Mouse (Mus musculus) midbrain, embryonic 16.5 days (tissue): ENCODE measurements around the gene A130010J15Rik. TPM values are rescaled to one million over a fixed set of nuclear protein-coding genes. Genes with fewer than 3 reads are reported as not detected.

Experiments used
- ATAC-seq: fragments of 200-750 bp; cut with Nextera tagmentation; 2 replicates; pipeline ENCODE4 v1.8.0; 2017; ENCODE audit warnings: moderate TSS enrichment
- H3K27ac ChIP-seq: fragments of 300-500 bp; sonication (generic); 2 replicates; pipeline ENCODE4 v1.5.1; 2014; ENCODE audit warnings: mild to moderate bottlenecking, low read length, mixed read lengths
- H3K27me3 ChIP-seq: fragments of 300-500 bp; sonication (generic); 2 replicates; pipeline ENCODE4 v1.6.1; 2014; ENCODE audit warnings: low read depth, low read length, mixed read lengths; ENCODE audit not compliant: control insufficient read depth, insufficient read depth
- H3K36me3 ChIP-seq: fragments of 300-500 bp; sonication (generic); 2 replicates; pipeline ENCODE4 v1.6.1; 2014; ENCODE audit warnings: mild to moderate bottlenecking, low read length, moderate library complexity, mixed read lengths; ENCODE audit not compliant: control insufficient read depth, insufficient read depth
- H3K4me1 ChIP-seq: fragments of 300-500 bp; sonication (generic); 2 replicates; pipeline ENCODE4 v1.6.1; 2014; ENCODE audit warnings: mild to moderate bottlenecking, low read length, mixed read lengths; ENCODE audit not compliant: control insufficient read depth, insufficient read depth
- H3K4me2 ChIP-seq: fragments of 300-500 bp; sonication (generic); 2 replicates; pipeline ENCODE4 v1.6.1; 2014; ENCODE audit warnings: mild to moderate bottlenecking, low read length, mixed read lengths
- H3K4me3 ChIP-seq: fragments of 300-500 bp; sonication (generic); 2 replicates; pipeline ENCODE4 v1.5.1; 2014; ENCODE audit warnings: low read depth, mild to moderate bottlenecking, low read length, moderate library complexity, mixed read lengths
- H3K9ac ChIP-seq: fragments of 300-500 bp; sonication (generic); 2 replicates; pipeline ENCODE4 v1.6.1; 2014; ENCODE audit warnings: low read depth, low read length, mixed read lengths
- H3K9me3 ChIP-seq: fragments of 300-500 bp; sonication (generic); replicated peaks from 2 replicates; pipeline ENCODE4 v1.6.1; 2014; ENCODE audit warnings: mild to moderate bottlenecking, low read length, mixed read lengths; ENCODE audit not compliant: control insufficient read depth, poor library complexity, severe bottlenecking
- WGBS: fragments of 180-500 bp; shearing (Covaris S2); extraction: QIAGEN DNeasy Blood & Tissue Kit; methylation state at CpG from one replicate; pipeline ENCODE4 v1.1.7; 2014; 5-methylcytosine and 5-hydroxymethylcytosine counted together
- polyA plus RNA-seq: library from polyadenylated mRNA; unstranded; fragments of >200 nt; fragmentation: Nextera tagmentation; extraction: Ambion mirVana; gene quantifications from 2 replicates; pipeline ENCODE4 v1.2.1, GENCODE M21; 2015

A130010J15Rik gene
- polyA plus RNA-seq, 1 experiment from 2014 or later = 12.6 TPM

- H3K27ac ChIP-seq = no peak within 1 kb of the TSS
- no peak within 1 kb of the TSS for H3K9ac ChIP-seq
- H3K9me3 ChIP-seq = no peaks in the 10 kb centered on the region
- no peaks in the 10 kb centered on the region; the same call in 1 of the 2 replicates for H3K27me3 ChIP-seq
- H3K4me1 ChIP-seq = no peaks in the 10 kb centered on the region
- no peaks in the 10 kb centered on the region for H3K36me3 ChIP-seq
- no peak within 1 kb of the TSS for H3K4me2 ChIP-seq
- no peak within 1 kb of the TSS for H3K4me3 ChIP-seq
- ATAC-seq = no peak
- WGBS = 65% methylated on average over 5 of the region's 5 CpGs
These were observed 33.5 kb downstream of the A130010J15Rik start, which contains the start of gene Traf3ip3 for GRCm38 (mm10) chr1:193201383-193201778. Gene Traf3ip3 (minus strand): TSS chr1:193201703.

GRCm38 (mm10) chr1:193203821-193204220 is 36.0 kb downstream of the A130010J15Rik start:
- Histone ChIP-seq H3K4me1 (no peaks in the 10 kb centered on the region), H3K27me3 (no peaks in the 10 kb centered on the region; the same call in 1 of the 2 replicates), H3K4me3 (no peak overlapping the region), H3K9ac (no peak overlapping the region), H3K4me2 (no peak overlapping the region), H3K27ac (no peak overlapping the region), H3K36me3 (no peaks in the 10 kb centered on the region), H3K9me3 (no peaks in the 10 kb centered on the region)
- no peak for ATAC-seq
- WGBS = 83% methylated on average over 2 of the region's 2 CpGs

GRCm38 (mm10) chr1:193205431-193205830 is 37.6 kb downstream of the A130010J15Rik start:
- no peak overlapping the region for H3K27ac ChIP-seq
- H3K4me1 ChIP-seq = no peaks in the 10 kb centered on the region
- no peaks in the 10 kb centered on the region for H3K36me3 ChIP-seq
- no peaks in the 10 kb centered on the region for H3K9me3 ChIP-seq
- WGBS = 98% methylated on average over 2 of the region's 2 CpGs
- no peaks in the 10 kb centered on the region; the same call in 1 of the 2 replicates for H3K27me3 ChIP-seq
- ATAC-seq = no peak
- H3K9ac ChIP-seq = no peak overlapping the region
- H3K4me2 ChIP-seq = no peak overlapping the region
- H3K4me3 ChIP-seq = no peak overlapping the region

GRCm38 (mm10) chr1:193207503-193207902 is 39.7 kb downstream of the A130010J15Rik start, which contains the start of gene Lamb3:
Gene Lamb3 (plus strand): TSS chr1:193207699.
- no peaks in the 10 kb centered on the region for H3K4me1 ChIP-seq
- WGBS = 94% methylated on average over 3 of the region's 3 CpGs
- H3K27me3 ChIP-seq = no peaks in the 10 kb centered on the region; the same call in 1 of the 2 replicates
- H3K36me3 ChIP-seq = no peaks in the 10 kb centered on the region
- H3K9me3 ChIP-seq = no peaks in the 10 kb centered on the region
- no peak within 1 kb of the TSS for H3K4me3 ChIP-seq
- H3K4me2 ChIP-seq = no peak within 1 kb of the TSS
- no peak within 1 kb of the TSS for H3K9ac ChIP-seq
- ATAC-seq = no peak
- no peak within 1 kb of the TSS for H3K27ac ChIP-seq

- Histone ChIP-seq H3K9me3 (no peaks in the 10 kb centered on the region), H3K27ac (no peak overlapping the region), H3K4me3 (no peak overlapping the region), H3K4me1 (no peaks in the 10 kb centered on the region), H3K4me2 (no peak overlapping the region), H3K9ac (no peak overlapping the region), H3K27me3 (no peaks in the 10 kb centered on the region; the same call in 1 of the 2 replicates), H3K36me3 (no peaks in the 10 kb centered on the region)
- WGBS = 34% methylated on average over 2 of the region's 2 CpGs
- no peak for ATAC-seq
These were observed 40.3 kb downstream of the A130010J15Rik start for GRCm38 (mm10) chr1:193208178-193208577.

- no peaks in the 10 kb centered on the region for H3K9me3 ChIP-seq
- no peak for ATAC-seq
- H3K36me3 ChIP-seq = no peaks in the 10 kb centered on the region
- H3K4me1 ChIP-seq = no peaks in the 10 kb centered on the region
- no peak overlapping the region for H3K9ac ChIP-seq
- H3K4me3 ChIP-seq = no peak overlapping the region
- 81% methylated on average over 5 of the region's 5 CpGs for WGBS
- H3K27ac ChIP-seq = no peak overlapping the region
- H3K27me3 ChIP-seq = no peaks in the 10 kb centered on the region
- H3K4me2 ChIP-seq = no peak overlapping the region
These were observed 43.5 kb downstream of the A130010J15Rik start for GRCm38 (mm10) chr1:193211371-193211770.

- Histone ChIP-seq H3K9ac (no peak overlapping the region), H3K36me3 (no peaks in the 10 kb centered on the region), H3K4me2 (no peak overlapping the region), H3K4me1 (no peaks in the 10 kb centered on the region), H3K27me3 (no peaks in the 10 kb centered on the region), H3K4me3 (no peak overlapping the region), H3K27ac (no peak overlapping the region), H3K9me3 (no peaks in the 10 kb centered on the region)
- 86% methylated on average over 5 of the region's 5 CpGs for WGBS
- no peak for ATAC-seq
These were observed 46.2 kb downstream of the A130010J15Rik start for GRCm38 (mm10) chr1:193214053-193214452.

GRCm38 (mm10) chr1:193216000-193216399 is 48.2 kb downstream of the A130010J15Rik start:
- H3K36me3 ChIP-seq = no peaks in the 10 kb centered on the region
- no peak overlapping the region for H3K4me2 ChIP-seq
- no peak overlapping the region for H3K4me3 ChIP-seq
- H3K9me3 ChIP-seq = no peaks in the 10 kb centered on the region
- H3K9ac ChIP-seq = no peak overlapping the region
- H3K4me1 ChIP-seq = no peaks in the 10 kb centered on the region
- no peak overlapping the region for H3K27ac ChIP-seq
- H3K27me3 ChIP-seq = no peaks in the 10 kb centered on the region
- 76% methylated on average over 3 of the region's 3 CpGs for WGBS
- no peak for ATAC-seq

GRCm38 (mm10) chr1:193220408-193220807 is 52.6 kb downstream of the A130010J15Rik start:
- ATAC-seq = no peak

More at GRCm38 (mm10) chr1:193220408-193220807, 52.6 kb downstream of the A130010J15Rik start:
- H3K27ac ChIP-seq = no peak overlapping the region
- H3K4me3 ChIP-seq = no peak overlapping the region
- WGBS = 77% methylated on average over 5 of the region's 5 CpGs
- H3K36me3 ChIP-seq = no peaks in the 10 kb centered on the region
- H3K4me2 ChIP-seq = no peak overlapping the region
- H3K9me3 ChIP-seq = no peaks in the 10 kb centered on the region
- H3K9ac ChIP-seq = no peak overlapping the region
- no peaks in the 10 kb centered on the region for H3K27me3 ChIP-seq
- no peaks in the 10 kb centered on the region for H3K4me1 ChIP-seq
